Mouse (Mus musculus) heart, adult 18-20 months (tissue): ENCODE measurements at regions not wholly inside any gene's neighbourhood (a gene's known extent, or its start where the extent isn't known, plus 50 kb on each side); places are given as distances from the start of the nearest gene placed in this dataset.
A peak's percentile ranks its signal among the peaks of the same experiment; 100 is the strongest.
"Not testable (repeated sequence)": the region's sequence is repeated elsewhere in the genome, so short reads cannot be mapped to it uniquely, and the experiment has no call there.

Experiments used
- DNase-seq, 2 experiments: peaks; one replicate each; pipeline ENCODE4 v3.0.0; 2021 to 2022; ENCODE audit warnings: mixed read lengths in 1 of 2

GRCm38 (mm10) chr16:20854696-20855213 is 120.4 kb upstream of the Thpo start:
- no peak for DNase-seq

- no peak for DNase-seq
Observed at GRCm38 (mm10) chr16:20838151-20838550, 103.8 kb upstream of the Thpo start.

- no peak for DNase-seq
Observed at GRCm38 (mm10) chr16:20836866-20837265, 102.6 kb upstream of the Thpo start.

GRCm38 (mm10) chr16:20833838-20834237 is 99.5 kb upstream of the Thpo start:
- DNase-seq, result not testable (repeated sequence)

GRCm38 (mm10) chr16:20833301-20833700 is 99.0 kb upstream of the Thpo start:
- DNase-seq, result no peak

- no peak for DNase-seq
Observed at GRCm38 (mm10) chr16:20829732-20830435, 95.6 kb upstream of the Thpo start.

- DNase-seq, result no peak
Observed at GRCm38 (mm10) chr16:20828996-20829731, 94.9 kb upstream of the Thpo start.

GRCm38 (mm10) chr16:20824226-20824625 is 89.9 kb upstream of the Thpo start:
- DNase-seq, result no peak

- DNase-seq, result no peak
Observed at GRCm38 (mm10) chr16:20820939-20821338, 86.6 kb upstream of the Thpo start.

- DNase-seq, result no peak
Observed at GRCm38 (mm10) chr16:20819568-20819967, 85.3 kb upstream of the Thpo start.

- no peak for DNase-seq
Observed at GRCm38 (mm10) chr16:20818711-20819189, 84.4 kb upstream of the Thpo start.

- DNase-seq, result no peak
Observed at GRCm38 (mm10) chr16:20814976-20815375, 80.7 kb upstream of the Thpo start.

GRCm38 (mm10) chr16:20814240-20814639 is 79.9 kb upstream of the Thpo start:
- DNase-seq, result no peak

GRCm38 (mm10) chr16:20812025-20812424 is 77.7 kb upstream of the Thpo start:
- not testable (repeated sequence) for DNase-seq

- no peak for DNase-seq
Observed at GRCm38 (mm10) chr16:20810322-20810721, 76.0 kb upstream of the Thpo start.

GRCm38 (mm10) chr16:20808263-20808662 is 74.0 kb upstream of the Thpo start:
- no peak for DNase-seq

GRCm38 (mm10) chr16:20806739-20807138 is 72.4 kb upstream of the Thpo start:
- no peak for DNase-seq

GRCm38 (mm10) chr16:20805793-20806192 is 71.5 kb upstream of the Thpo start:
- DNase-seq, result no peak

- peak in 1 of 2 experiments; percentile 6 for DNase-seq
Observed at GRCm38 (mm10) chr16:20805086-20805485, 70.8 kb upstream of the Thpo start.

GRCm38 (mm10) chr16:20804601-20805017 is 70.3 kb upstream of the Thpo start:
- peak; percentile 70 to 83 for DNase-seq

GRCm38 (mm10) chr16:20803278-20803930 is 69.1 kb upstream of the Thpo start:
- DNase-seq, result peak in 1 of 2 experiments; percentile 4

GRCm38 (mm10) chr16:20802724-20803123 is 68.4 kb upstream of the Thpo start:
- no peak for DNase-seq

- no peak for DNase-seq
Observed at GRCm38 (mm10) chr16:20800038-20800437, 65.7 kb upstream of the Thpo start.
